Mouse (Mus musculus) CD4-positive, CD25-positive, alpha-beta regulatory T cell, adult 9 weeks (primary cell): ENCODE results near the gene Rps24. TPM values are rescaled to one million over a fixed set of nuclear protein-coding genes. Genes with fewer than 3 reads are reported as not detected.

Experiments used
- polyA plus RNA-seq: library from polyadenylated mRNA; unstranded; fragments of 100-300 nt; shearing (Covaris generic); gene quantifications from one replicate; pipeline ENCODE4 v1.2.1, GENCODE M21; 2017

Gene Rps24
- 1,809 TPM for polyA plus RNA-seq

DNA sequence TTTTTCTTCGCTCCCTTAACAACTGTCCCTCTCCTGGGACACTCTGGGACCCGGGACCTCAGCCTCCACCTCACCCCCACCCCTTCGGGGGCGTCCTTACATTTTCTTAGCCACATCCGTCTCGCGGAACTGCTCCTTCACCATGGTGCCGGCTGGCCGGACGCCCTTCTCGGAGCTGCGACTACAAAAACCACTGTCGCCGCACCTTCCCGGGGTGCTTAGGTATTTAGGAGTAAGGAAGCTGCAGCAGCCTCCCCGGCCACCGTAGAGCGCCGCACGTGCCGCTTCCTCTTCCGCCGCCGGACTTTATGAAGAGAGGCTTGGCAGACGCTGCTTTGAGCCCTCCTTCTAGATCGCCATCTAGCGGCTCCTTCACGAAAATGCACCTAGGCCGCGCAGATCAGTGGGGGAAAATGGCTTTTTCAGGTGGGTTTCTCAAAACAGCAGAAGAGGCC lies at the start of gene Rps24, which contains the start of gene Polr3a:
Gene Rps24, plus strand, starts transcription at position 353 of the 455 bp plus-strand sequence.
Gene Polr3a, minus strand, starts transcription at position 286 of the 455 bp plus-strand sequence.

Other genes starting within 250 kb of the Rps24 start
- gene Dlg5, start 241.2 kb upstream of the Rps24 start, polyA plus RNA-seq: 0.29 TPM
- not detected for gene E330034G19Rik, start 193.9 kb upstream of the Rps24 start, polyA plus RNA-seq
- 36.3 TPM for gene Polr3a, start 67 bp upstream of the Rps24 start, polyA plus RNA-seq